Mouse (Mus musculus): ENCODE results near the gene Mthfsl.
"Not testable (repeated sequence)": the region's sequence is repeated elsewhere in the genome, so short reads cannot be mapped to it uniquely, and the experiment has no call there.

Gene Mthfsl

DNA sequence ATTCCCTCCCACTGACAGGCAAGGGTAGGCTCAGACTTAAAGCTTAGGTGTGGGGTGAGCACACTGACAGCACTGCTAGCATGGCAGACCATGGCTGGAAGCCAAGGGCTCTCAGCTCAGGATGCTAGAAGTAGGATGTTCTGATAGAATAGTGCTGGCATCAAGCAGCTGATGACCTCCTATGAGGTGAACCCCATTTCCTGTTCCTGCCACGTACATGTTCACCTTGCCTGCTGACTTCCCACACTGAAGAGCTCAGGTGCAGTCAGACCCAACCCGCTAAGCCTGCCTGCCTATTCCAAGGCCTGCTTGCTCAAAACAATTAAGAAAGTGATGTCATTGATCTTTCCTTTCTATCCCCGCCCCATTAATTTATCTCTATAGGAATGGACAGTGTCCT lies 30.6 kb downstream of the Mthfsl start:
- DNase-seq, result not testable (repeated sequence)

DNA sequence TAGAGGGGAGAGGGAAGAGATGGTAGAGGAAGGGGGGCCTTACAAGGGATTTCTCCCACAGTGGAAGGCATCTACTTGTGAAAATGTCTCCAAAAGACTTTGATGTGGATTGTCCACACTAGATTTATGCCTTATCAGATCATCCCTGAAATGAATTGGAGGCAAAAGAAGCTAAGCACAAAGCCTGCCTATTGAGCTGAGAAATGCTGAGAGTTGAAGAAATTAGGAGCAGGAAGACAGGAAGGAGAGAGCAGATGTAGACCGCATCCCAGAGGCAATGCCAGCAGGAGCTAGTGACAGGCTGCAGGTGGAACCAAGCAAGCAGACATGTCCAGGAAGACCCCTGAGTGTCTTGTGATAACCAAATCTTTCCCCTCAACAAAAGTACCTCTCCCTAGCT lies 33.4 kb downstream of the Mthfsl start:
- DNase-seq, result not testable (repeated sequence)

DNA sequence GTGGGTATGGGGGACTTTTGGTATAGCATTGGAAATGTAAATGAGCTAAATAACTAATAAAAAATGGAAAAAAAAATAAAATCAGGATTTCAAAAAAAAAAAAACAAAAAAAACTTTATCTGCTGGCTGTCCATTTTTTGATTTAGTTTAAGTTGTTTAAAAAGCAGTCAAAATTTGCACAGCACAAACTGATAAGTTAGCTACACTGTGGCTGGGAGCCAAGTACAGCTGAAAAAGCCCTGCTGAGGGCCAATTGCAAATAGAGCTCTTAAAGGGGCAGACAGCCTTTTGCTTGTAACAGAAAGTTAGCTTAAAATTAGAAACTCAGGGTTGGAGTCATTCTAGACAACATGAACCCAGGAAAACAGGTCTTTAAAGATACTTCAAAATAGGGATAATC lies 61.8 kb downstream of the Mthfsl start:
- DNase-seq, result not testable (repeated sequence)

DNA sequence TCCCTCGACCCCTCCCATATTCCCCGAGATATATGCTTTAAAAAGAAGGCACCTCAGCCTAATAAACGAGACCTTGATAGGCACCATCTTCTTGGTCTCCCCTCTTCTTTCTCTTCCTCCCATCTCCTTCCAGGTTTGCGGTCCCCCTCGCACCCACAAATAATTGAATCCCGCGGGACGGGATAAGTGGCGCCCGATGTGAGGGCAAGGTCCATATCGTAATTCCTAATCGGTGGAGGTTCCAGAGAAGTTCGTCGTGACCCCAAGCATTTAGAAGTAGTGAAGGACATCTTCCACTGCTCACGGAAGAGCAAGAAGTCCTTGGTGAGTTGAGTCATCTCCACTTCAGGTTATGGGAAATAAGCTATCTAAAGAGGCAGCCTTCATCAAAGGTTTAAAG lies 69.4 kb downstream of the Mthfsl start:
- not testable (repeated sequence) for DNase-seq

Data from kidney, adult 8-10 months (tissue).